Mouse (Mus musculus): ENCODE results near the gene Smg6. TPM values are rescaled to one million over a fixed set of nuclear protein-coding genes. Genes with fewer than 3 reads are reported as not detected.

Gene Smg6
- total RNA-seq (2014; rRNA removed; ENCODE audit: low replicate concordance) (15.7 and 21.1 TPM in 2 replicates), polyA plus RNA-seq (2015; fragmentation: Nextera tagmentation; extraction: Ambion mirVana) (6.9 and 7.1 TPM in 2 replicates)

- H3K9ac ChIP-seq (replicated peaks; ENCODE audit: low read depth, low read length), result peak within 1 kb of the TSS; percentile 91
- peaks cover 7% of the 10 kb centered on the region for H3K4me1 ChIP-seq (ENCODE audit: control insufficient read depth, insufficient read depth)
- peak within 1 kb of the TSS; percentile 72 for H3K4me2 ChIP-seq (ENCODE audit: low read depth, low read length)
- TF ChIP-seq CTCF (IDR thresholded peaks at IDR 0.05; ENCODE audit: low read depth) (peak; percentile 1; the same call in 1 of the 2 replicates), EP300 (IDR thresholded peaks at IDR 0.05; ENCODE audit: low read depth) (0 out of 2 replicates have a peak, but pooled peaks have one; percentile 55)
- peak; percentile 93 for ATAC-seq (ENCODE audit: insufficient read depth, low read depth)
- H3K4me3 ChIP-seq (ENCODE audit: low read depth, low read length), result peak within 1 kb of the TSS; percentile 90
- H3K36me3 ChIP-seq (replicated peaks; ENCODE audit: control insufficient read depth, insufficient read depth, low read length), result peaks cover 13% of the 10 kb centered on the region
- peak; percentile 96 for DNase-seq (ENCODE audit: low spot score)
- H3K27me3 ChIP-seq (ENCODE audit: control insufficient read depth, insufficient read depth, low read length), result no peaks in the 10 kb centered on the region
- under 1% methylated on average over 66 of the region's 88 CpGs for WGBS
- H3K27ac ChIP-seq (ENCODE audit: low read depth), result peak within 1 kb of the TSS; percentile 91
- H3K9me3 ChIP-seq (replicated peaks; ENCODE audit: control insufficient read depth, low read length), result no peaks in the 10 kb centered on the region
Observed at GRCm38 (mm10) chr11:74925577-74926387, at the start of gene Smg6, which contains the start of gene Srr. Gene Smg6, plus strand, starts transcription at chr11:74925823. Gene Srr, minus strand, starts transcription at chr11:74925948.

GRCm38 (mm10) chr11:74876801-74877200 lies 48.8 kb upstream of the Smg6 start:
- no peak overlapping the region for H3K9ac ChIP-seq (replicated peaks; ENCODE audit: low read depth, low read length)
- peak; percentile 58 for ATAC-seq (ENCODE audit: insufficient read depth, low read depth)
- no peaks in the 10 kb centered on the region for H3K9me3 ChIP-seq (replicated peaks; ENCODE audit: control insufficient read depth, low read length)
- DNase-seq (ENCODE audit: low spot score), result no peak
- no peak overlapping the region for H3K27ac ChIP-seq (ENCODE audit: low read depth)
- WGBS, result 8% methylated on average over 9 of the region's 9 CpGs
- H3K4me3 ChIP-seq (ENCODE audit: low read depth, low read length), result no peak overlapping the region
- TF ChIP-seq CTCF (IDR thresholded peaks at IDR 0.05; ENCODE audit: low read depth), result no peak
- TF ChIP-seq EP300 (IDR thresholded peaks at IDR 0.05; ENCODE audit: low read depth), result no peak
- peaks cover 5% of the 10 kb centered on the region; the same call in 1 of the 2 replicates for H3K4me1 ChIP-seq (ENCODE audit: control insufficient read depth, insufficient read depth)
- no peaks in the 10 kb centered on the region for H3K27me3 ChIP-seq (ENCODE audit: control insufficient read depth, insufficient read depth, low read length)
- H3K36me3 ChIP-seq (replicated peaks; ENCODE audit: control insufficient read depth, insufficient read depth, low read length), result no peaks in the 10 kb centered on the region
- H3K4me2 ChIP-seq (ENCODE audit: low read depth, low read length), result peak overlapping the region; percentile 24

GRCm38 (mm10) chr11:74880999-74881398 lies 44.6 kb upstream of the Smg6 start:
- no peaks in the 10 kb centered on the region for H3K27me3 ChIP-seq (ENCODE audit: control insufficient read depth, insufficient read depth, low read length)
- H3K36me3 ChIP-seq (replicated peaks; ENCODE audit: control insufficient read depth, insufficient read depth, low read length), result peaks cover 6% of the 10 kb centered on the region; the same call in 1 of the 2 replicates
- H3K4me3 ChIP-seq (ENCODE audit: low read depth, low read length), result no peak overlapping the region
- H3K9me3 ChIP-seq (replicated peaks; ENCODE audit: control insufficient read depth, low read length), result no peaks in the 10 kb centered on the region
- no peak for TF ChIP-seq EP300 (IDR thresholded peaks at IDR 0.05; ENCODE audit: low read depth)
- peaks cover 5% of the 10 kb centered on the region; the same call in 1 of the 2 replicates for H3K4me1 ChIP-seq (ENCODE audit: control insufficient read depth, insufficient read depth)
- no peak overlapping the region for H3K4me2 ChIP-seq (ENCODE audit: low read depth, low read length)
- DNase-seq (ENCODE audit: low spot score) (no peak), ATAC-seq (ENCODE audit: insufficient read depth, low read depth) (no peak)
- H3K27ac ChIP-seq (ENCODE audit: low read depth), result no peak overlapping the region
- WGBS, result 77% methylated on average over 9 of the region's 9 CpGs
- no peak overlapping the region for H3K9ac ChIP-seq (replicated peaks; ENCODE audit: low read depth, low read length)

GRCm38 (mm10) chr11:74881979-74882378 lies 43.6 kb upstream of the Smg6 start:
- no peak for DNase-seq (ENCODE audit: low spot score)
- Histone ChIP-seq H3K27me3 (ENCODE audit: control insufficient read depth, insufficient read depth, low read length) (no peaks in the 10 kb centered on the region), H3K4me2 (ENCODE audit: low read depth, low read length) (no peak overlapping the region), H3K4me3 (ENCODE audit: low read depth, low read length) (no peak overlapping the region), H3K36me3 (replicated peaks; ENCODE audit: control insufficient read depth, insufficient read depth, low read length) (peaks cover 6% of the 10 kb centered on the region; the same call in 1 of the 2 replicates), H3K4me1 (ENCODE audit: control insufficient read depth, insufficient read depth) (peaks cover under 1% of the 10 kb centered on the region; the same call in 1 of the 2 replicates), H3K27ac (ENCODE audit: low read depth) (no peak overlapping the region), H3K9ac (replicated peaks; ENCODE audit: low read depth, low read length) (no peak overlapping the region), H3K9me3 (replicated peaks; ENCODE audit: control insufficient read depth, low read length) (no peaks in the 10 kb centered on the region)
- WGBS, result 41% methylated on average over 14 of the region's 14 CpGs
- no peak for ATAC-seq (ENCODE audit: insufficient read depth, low read depth)
- TF ChIP-seq EP300 (IDR thresholded peaks at IDR 0.05; ENCODE audit: low read depth) (no peak), CTCF (IDR thresholded peaks at IDR 0.05; ENCODE audit: low read depth) (no peak)

GRCm38 (mm10) chr11:74883098-74883497 lies 42.5 kb upstream of the Smg6 start:
- Histone ChIP-seq H3K9ac (replicated peaks; ENCODE audit: low read depth, low read length) (no peak overlapping the region), H3K4me3 (ENCODE audit: low read depth, low read length) (no peak overlapping the region), H3K36me3 (replicated peaks; ENCODE audit: control insufficient read depth, insufficient read depth, low read length) (peaks cover 6% of the 10 kb centered on the region; the same call in 1 of the 2 replicates), H3K27me3 (ENCODE audit: control insufficient read depth, insufficient read depth, low read length) (no peaks in the 10 kb centered on the region), H3K9me3 (replicated peaks; ENCODE audit: control insufficient read depth, low read length) (no peaks in the 10 kb centered on the region), H3K27ac (ENCODE audit: low read depth) (no peak overlapping the region), H3K4me2 (ENCODE audit: low read depth, low read length) (no peak overlapping the region), H3K4me1 (ENCODE audit: control insufficient read depth, insufficient read depth) (no peaks in the 10 kb centered on the region)
- ATAC-seq (ENCODE audit: insufficient read depth, low read depth) (no peak), DNase-seq (ENCODE audit: low spot score) (no peak)
- TF ChIP-seq CTCF (IDR thresholded peaks at IDR 0.05; ENCODE audit: low read depth) (no peak), EP300 (IDR thresholded peaks at IDR 0.05; ENCODE audit: low read depth) (no peak)
- 94% methylated on average over 10 of the region's 10 CpGs for WGBS
